9 mouse cellular contexts compared by ENCODE assay signal in the genomic region with DNA sequence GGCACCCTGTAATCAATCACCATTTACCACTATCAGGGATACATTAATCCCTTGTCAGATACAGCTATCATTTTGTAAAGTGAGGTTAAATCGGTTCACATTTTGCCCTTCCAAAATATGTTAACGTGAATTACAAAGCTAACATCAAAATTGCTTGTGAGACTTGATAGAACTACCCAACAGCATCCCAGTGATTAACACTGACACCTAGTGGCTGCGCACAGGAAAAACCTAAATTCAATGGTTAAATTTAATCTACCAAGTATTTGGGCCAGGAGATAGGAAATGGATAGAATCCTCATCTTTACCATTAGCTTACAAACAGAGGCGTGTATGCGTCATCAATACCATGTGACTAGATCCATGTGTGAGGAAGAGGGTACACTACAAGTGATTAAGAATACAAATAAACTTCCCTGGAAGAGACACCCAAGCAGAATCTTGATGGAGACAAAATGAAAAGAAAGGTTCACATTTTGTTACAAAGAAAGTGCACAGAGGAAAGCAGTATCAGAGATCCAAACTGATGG. TPM values are rescaled to one million over a fixed set of nuclear protein-coding genes. Genes with fewer than 3 reads are reported as not detected.
DNase-seq lines count a peak whose midpoint lies in the region; ATAC-seq and TF ChIP-seq lines count a peak whose summit lies in the region.
"Had no signal": no experiment of that assay in that cellular context is flagged by ENCODE, and none has a peak within 500 bp of the region (broad histone marks: within the 10 kb centered on the region; RNA-seq: fewer than 3 reads in every experiment).

No protein-coding gene starts in this region.

- H3K4me2 ChIP-seq in forebrain, postnatal 0 days (ENCODE audit: low read depth) = no peak overlapping the region

- no peaks in the 10 kb centered on the region for H3K9me3 ChIP-seq in forebrain, postnatal 0 days (ENCODE audit: low read length)

- peak; percentile 89 for TF ChIP-seq CTCF in forebrain, postnatal 0 days (IDR thresholded peaks at IDR 0.05; ENCODE audit: low read depth)

- no peaks in the 10 kb centered on the region for H3K27me3 ChIP-seq in forebrain, postnatal 0 days (ENCODE audit: insufficient read depth, low read length)

- H3K4me1 ChIP-seq in forebrain, postnatal 0 days (ENCODE audit: insufficient read depth) = no peaks in the 10 kb centered on the region

- ATAC-seq in CD4-positive, CD25-positive, alpha-beta regulatory T cell, adult 4 months = peak; percentile 68
- ATAC-seq in forebrain, postnatal 0 days = peak; percentile 55; the same call in 1 of the 2 replicates

- no peak overlapping the region for H3K9ac ChIP-seq in forebrain, postnatal 0 days

- WGBS in forebrain, postnatal 0 days = 16% methylated on average over 5 of the region's 5 CpGs

- no peak overlapping the region for H3K27ac ChIP-seq in forebrain, postnatal 0 days (ENCODE audit: low read depth, low read length)

- DNase-seq in kidney, adult 9 months = peak; percentile 32
- no peak for DNase-seq in kidney, adult 18-20 months
- DNase-seq in T-cell, adult 2 months (ENCODE audit: low spot score) = peak; percentile 5
- DNase-seq in forebrain, postnatal 0 days = peak; percentile 69
- DNase-seq in lung, postnatal 10 days = peak; percentile 29
- peak; percentile 24 for DNase-seq in thymus, postnatal 4 days
- DNase-seq in ovary, postnatal 10 days (ENCODE audit: low spot score) = no peak

- no peaks in the 10 kb centered on the region for H3K36me3 ChIP-seq in forebrain, postnatal 0 days (ENCODE audit: insufficient read depth)

- no peak overlapping the region for H3K4me3 ChIP-seq in forebrain, postnatal 0 days (ENCODE audit: low read depth, low read length)

RNA-seq across cellular contexts. Expression of a gene that starts 47.8 kb away (rescaled TPM):
- polyA plus RNA-seq in CD4-positive, CD25-positive, alpha-beta regulatory T cell, adult 4 months (2017; shearing (Covaris generic)) = not detected
- total RNA-seq in forebrain, postnatal 0 days (2014; rRNA removed) = not detected in 2 replicates
- polyA plus RNA-seq in forebrain, postnatal 0 days (2015; fragmentation: Nextera tagmentation; extraction: Ambion mirVana) = not detected in 2 replicates
- polyA plus RNA-seq: small intestine, adult 2 months had no signal

Comparison
In these comparisons a context has a peak if more than half of its experiments do, and no peak if none do; other contexts are left out.
1. DNase-seq: peak in kidney, adult 9 months (single experiment), T-cell, adult 2 months (single experiment), forebrain, postnatal 0 days (single experiment), lung, postnatal 10 days (single experiment) and thymus, postnatal 4 days (single experiment); none in kidney, adult 18-20 months (single experiment) and ovary, postnatal 10 days (single experiment).